Mouse (Mus musculus) liver, embryonic 16.5 days (tissue): ENCODE measurements around the gene Aldh18a1. TPM values are rescaled to one million over a fixed set of nuclear protein-coding genes. Genes with fewer than 3 reads are reported as not detected.
"Not testable (repeated sequence)": the region's sequence is repeated elsewhere in the genome, so short reads cannot be mapped to it uniquely, and the experiment has no call there.

Experiments
- ATAC-seq: fragments of 200-750 bp; cut with Nextera tagmentation; 2 replicates; pipeline ENCODE4 v1.8.0; 2017; ENCODE audit warnings: low read depth, mild to moderate bottlenecking, moderate number of reproducible peaks, moderate library complexity
- H3K27ac ChIP-seq: fragments of 300-500 bp; sonication (generic); 2 replicates; pipeline ENCODE4 v1.5.1; 2014; ENCODE audit warnings: mild to moderate bottlenecking, low read length
- H3K27me3 ChIP-seq: fragments of 300-500 bp; sonication (generic); 2 replicates; pipeline ENCODE4 v1.6.1; 2014; ENCODE audit warnings: low read depth, low read length, mixed read lengths; ENCODE audit not compliant: control insufficient read depth, insufficient read depth
- H3K36me3 ChIP-seq: fragments of 300-500 bp; sonication (generic); 2 replicates; pipeline ENCODE4 v1.6.1; 2014; ENCODE audit warnings: mild to moderate bottlenecking; ENCODE audit not compliant: control insufficient read depth, insufficient read depth
- H3K4me1 ChIP-seq: fragments of 300-500 bp; sonication (generic); 2 replicates; pipeline ENCODE4 v1.6.1; 2014; ENCODE audit warnings: low read depth, low read length, mixed read lengths; ENCODE audit not compliant: control insufficient read depth
- H3K4me2 ChIP-seq: fragments of 300-500 bp; sonication (generic); 2 replicates; pipeline ENCODE4 v1.6.1; 2014; ENCODE audit warnings: low read depth, low read length, mixed read lengths
- H3K4me3 ChIP-seq: fragments of 300-500 bp; sonication (generic); 2 replicates; pipeline ENCODE4 v1.5.1; 2014; ENCODE audit warnings: low read depth, mild to moderate bottlenecking, low read length
- H3K9ac ChIP-seq: fragments of 300-500 bp; sonication (generic); 2 replicates; pipeline ENCODE4 v1.6.1; 2014; ENCODE audit warnings: low read depth, low read length
- H3K9me3 ChIP-seq: fragments of 300-500 bp; sonication (generic); replicated peaks from 2 replicates; pipeline ENCODE4 v1.6.1; 2016; ENCODE audit warnings: low read length; ENCODE audit not compliant: control insufficient read depth
- WGBS: fragments of 180-500 bp; shearing (Covaris S2); extraction: QIAGEN DNeasy Blood & Tissue Kit; methylation state at CpG from one replicate; pipeline ENCODE4 v1.1.7; 2014; ENCODE audit not compliant: insufficient replicate concordance; 5-methylcytosine and 5-hydroxymethylcytosine counted together
- polyA plus RNA-seq: library from polyadenylated mRNA; unstranded; fragments of >200 nt; fragmentation: Nextera tagmentation; extraction: Ambion mirVana; gene quantifications from 2 replicates; pipeline ENCODE4 v1.2.1, GENCODE M21; 2015

The Aldh18a1 gene
- polyA plus RNA-seq, 1 experiment from 2014 or later = 28.6 TPM

DNA sequence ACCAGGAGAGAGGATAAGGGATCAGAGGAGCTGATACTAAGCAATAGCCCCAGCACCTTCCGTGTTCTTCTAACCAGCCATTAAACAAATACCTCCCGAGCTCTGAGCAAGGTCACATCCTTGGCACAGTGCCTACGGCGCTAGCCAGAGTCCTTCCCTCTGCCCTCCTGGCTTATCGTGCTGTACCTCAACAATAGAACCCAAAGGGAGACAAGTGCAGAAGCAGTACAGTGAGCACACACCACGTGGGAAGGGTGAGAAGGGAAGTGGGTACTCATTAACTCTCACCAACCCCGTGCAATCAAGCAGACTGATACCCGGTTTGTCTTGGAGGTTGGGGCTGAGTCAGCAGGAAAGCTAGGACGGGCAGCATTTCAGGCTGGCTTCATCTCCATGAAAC lies 17.5 kb downstream of the Aldh18a1 start:
- ATAC-seq = peak; percentile 76
- no peak overlapping the region for H3K4me3 ChIP-seq
- peaks cover 53% of the 10 kb centered on the region for H3K36me3 ChIP-seq
- H3K4me1 ChIP-seq = no peaks in the 10 kb centered on the region
- no peak overlapping the region for H3K27ac ChIP-seq
- no peaks in the 10 kb centered on the region for H3K27me3 ChIP-seq
- H3K9ac ChIP-seq = no peak overlapping the region
- H3K9me3 ChIP-seq = 0 out of 2 replicates have a peak, but pooled peaks cover 3% of the 10 kb centered on the region
- H3K4me2 ChIP-seq = no peak overlapping the region
- 77% methylated on average over 9 of the region's 9 CpGs for WGBS

DNA sequence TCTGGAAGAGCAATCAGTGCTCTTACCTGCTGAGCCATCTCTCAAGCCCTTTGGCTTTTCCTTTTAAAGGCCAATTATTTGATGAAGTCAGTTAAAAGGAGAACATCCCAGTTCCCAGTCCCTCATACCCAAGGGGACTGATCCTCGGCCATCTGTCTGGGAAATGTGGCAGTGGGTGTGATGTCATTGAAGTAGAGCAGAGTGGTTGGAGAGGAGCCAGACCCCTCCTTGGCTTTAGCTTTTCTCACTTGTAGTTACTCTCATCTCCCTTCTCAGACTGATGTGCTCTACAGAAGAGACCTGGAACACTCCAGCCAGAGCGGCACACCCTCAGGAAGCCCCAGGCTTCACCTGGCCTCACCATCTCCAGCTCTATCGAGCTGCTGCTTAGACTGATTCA lies 20.6 kb downstream of the Aldh18a1 start:
- Histone ChIP-seq H3K36me3 (peaks cover 66% of the 10 kb centered on the region), H3K4me1 (no peaks in the 10 kb centered on the region), H3K27me3 (no peaks in the 10 kb centered on the region), H3K4me3 (no peak overlapping the region), H3K27ac (no peak overlapping the region), H3K4me2 (no peak overlapping the region), H3K9me3 (0 out of 2 replicates have a peak, but pooled peaks cover 3% of the 10 kb centered on the region), H3K9ac (no peak overlapping the region)
- ATAC-seq = no peak
- 80% methylated on average over 3 of the region's 3 CpGs for WGBS

DNA sequence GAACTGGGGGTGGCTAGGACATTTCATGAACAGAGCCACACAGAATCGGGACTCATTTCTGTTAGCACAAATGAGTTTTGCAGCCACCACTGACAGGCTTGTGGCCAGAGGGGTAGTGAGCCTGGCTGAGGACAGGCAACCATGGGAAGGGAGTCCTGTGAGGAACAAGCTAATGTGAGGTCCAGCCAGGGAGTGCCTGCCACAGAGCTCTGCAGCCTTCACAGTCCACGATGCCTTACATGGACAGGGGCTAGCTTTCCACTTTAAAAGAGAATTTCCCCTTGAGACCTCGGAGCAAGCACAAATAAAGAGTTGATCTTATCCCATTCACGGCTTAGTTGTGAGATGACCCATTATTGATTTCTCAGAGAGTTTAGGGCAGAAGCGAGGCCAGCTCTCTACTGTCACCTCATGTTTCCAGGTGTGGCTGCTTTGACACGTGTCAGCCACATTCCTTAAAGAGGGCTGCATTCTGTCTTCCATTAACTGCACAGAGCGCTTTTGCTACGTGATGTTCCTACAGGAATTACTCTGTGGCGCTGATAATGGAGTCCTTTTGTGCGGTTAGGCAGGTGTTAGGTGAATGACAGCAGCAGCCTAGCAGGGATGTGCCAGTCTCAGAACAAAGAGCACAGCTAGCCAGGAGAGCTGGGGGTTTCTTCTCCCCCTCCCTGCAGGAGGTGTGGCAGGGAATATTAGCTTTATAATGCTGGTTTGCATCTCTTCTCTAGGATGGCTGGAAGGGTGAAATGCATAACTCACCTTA lies 24.2 kb downstream of the Aldh18a1 start:
- Histone ChIP-seq H3K4me1 (no peaks in the 10 kb centered on the region), H3K27ac (no peak overlapping the region), H3K36me3 (peaks cover 47% of the 10 kb centered on the region), H3K4me3 (no peak overlapping the region), H3K27me3 (no peaks in the 10 kb centered on the region), H3K9ac (no peak overlapping the region), H3K9me3 (no peaks in the 10 kb centered on the region), H3K4me2 (no peak overlapping the region)
- no peak for ATAC-seq
- WGBS = 80% methylated on average over 10 of the region's 10 CpGs

DNA sequence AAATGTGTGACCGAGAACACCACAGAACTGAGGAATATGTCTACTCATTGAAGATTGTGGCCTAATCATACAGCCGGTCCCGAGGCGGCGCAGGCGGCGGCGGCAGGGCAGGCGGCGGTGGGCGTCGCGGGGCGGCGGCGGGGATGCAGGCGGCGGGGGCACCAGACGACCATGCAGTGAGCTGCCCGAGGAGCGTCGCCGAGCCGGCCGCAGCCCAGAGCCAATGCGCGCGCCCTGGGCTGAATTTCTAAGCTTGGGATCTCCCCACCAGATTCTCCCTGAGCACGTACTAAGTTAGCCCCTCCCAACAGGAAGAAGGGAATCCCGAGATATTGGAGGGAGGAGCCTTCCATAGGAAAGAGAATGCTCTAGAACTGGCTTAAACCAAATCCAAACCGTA lies 26.7 kb downstream of the Aldh18a1 start:
- not testable (repeated sequence) for H3K9me3 ChIP-seq, H3K4me3 ChIP-seq, H3K27ac ChIP-seq, H3K27me3 ChIP-seq, H3K4me1 ChIP-seq, H3K9ac ChIP-seq, H3K4me2 ChIP-seq
- ATAC-seq = peak; percentile 66; the same call in 1 of the 2 replicates
- 90% methylated on average over 12 of the region's 31 CpGs for WGBS
- peaks cover 50% of the 10 kb centered on the region for H3K36me3 ChIP-seq

DNA sequence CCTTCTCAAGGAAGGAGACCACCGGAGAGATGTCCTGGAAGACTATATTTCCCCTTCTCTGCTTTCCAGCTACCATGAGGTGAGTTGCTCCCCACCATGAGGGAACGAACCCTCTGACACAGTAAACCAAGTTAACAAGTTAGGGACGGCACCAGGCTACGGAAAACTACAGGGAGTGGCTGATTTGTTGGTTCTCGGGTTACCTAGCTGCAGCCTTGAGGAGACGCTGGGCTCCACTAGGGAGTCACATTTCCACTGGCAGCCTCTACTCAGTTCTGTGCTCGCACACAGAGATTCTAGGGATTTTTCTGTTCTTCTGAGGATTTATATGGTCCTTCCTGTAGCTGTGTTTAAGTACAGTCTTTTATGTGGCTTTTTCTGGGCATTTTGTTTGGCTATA lies 32.2 kb downstream of the Aldh18a1 start:
- H3K4me2 ChIP-seq = no peak overlapping the region
- peaks cover 31% of the 10 kb centered on the region for H3K36me3 ChIP-seq

DNA sequence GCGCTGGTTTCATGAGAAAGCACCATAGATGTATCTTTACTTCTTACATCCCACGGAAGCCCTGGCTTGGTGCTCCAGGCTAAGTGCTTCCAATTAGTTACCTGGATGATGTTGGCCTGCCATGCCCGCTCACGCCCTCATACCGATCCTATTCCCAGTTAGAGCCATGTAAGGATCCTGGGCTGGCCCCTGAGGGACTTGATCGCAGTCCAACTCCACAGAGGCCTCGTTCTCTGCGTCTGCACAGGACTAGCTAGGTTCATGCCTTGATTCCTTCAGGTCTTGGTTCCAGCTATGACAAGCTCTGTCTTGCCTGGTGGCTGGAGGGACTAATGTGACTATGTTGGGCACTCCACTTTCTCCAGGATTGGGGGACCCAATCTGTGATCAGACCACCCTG lies 33.1 kb downstream of the Aldh18a1 start:
- H3K36me3 ChIP-seq = peaks cover 39% of the 10 kb centered on the region
- H3K4me3 ChIP-seq = no peak overlapping the region
- H3K4me2 ChIP-seq = no peak overlapping the region
- H3K4me1 ChIP-seq = peaks cover 24% of the 10 kb centered on the region
- H3K27ac ChIP-seq = peak overlapping the region; percentile 6; the same call in 1 of the 2 replicates
- no peak overlapping the region for H3K9ac ChIP-seq
- no peaks in the 10 kb centered on the region for H3K27me3 ChIP-seq
- H3K9me3 ChIP-seq = no peaks in the 10 kb centered on the region; the same call in 1 of the 2 replicates
- no peak for ATAC-seq
- WGBS = 93% methylated on average over 8 of the region's 8 CpGs

More for the DNA sequence above, 32.2 kb downstream of the Aldh18a1 start:
- no peak overlapping the region for H3K27ac ChIP-seq
- peaks cover 24% of the 10 kb centered on the region for H3K4me1 ChIP-seq
- no peak overlapping the region for H3K4me3 ChIP-seq
- WGBS = 89% methylated on average over 7 of the region's 7 CpGs
- H3K9me3 ChIP-seq = no peaks in the 10 kb centered on the region; the same call in 1 of the 2 replicates
- H3K27me3 ChIP-seq = no peaks in the 10 kb centered on the region
- no peak overlapping the region for H3K9ac ChIP-seq
- ATAC-seq = no peak

DNA sequence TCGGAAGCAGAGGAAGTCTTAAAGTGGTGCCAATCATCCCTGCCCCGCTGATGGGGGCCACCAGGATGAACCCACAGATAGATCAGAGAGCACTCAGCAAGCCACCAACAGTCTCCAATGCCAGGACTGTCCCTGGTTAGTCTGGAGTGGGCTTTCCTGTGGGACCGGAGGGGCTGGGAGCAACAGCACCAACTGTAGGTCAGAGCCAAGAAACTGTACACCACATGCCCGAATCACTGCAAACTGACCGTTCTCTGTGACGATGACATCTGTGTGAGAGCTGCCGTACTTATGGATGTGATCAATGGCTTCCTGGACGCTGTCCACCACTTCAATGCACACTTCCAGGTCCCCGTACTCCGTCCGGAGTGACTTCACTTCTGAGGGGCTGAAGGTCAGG lies 33.9 kb downstream of the Aldh18a1 start:
- 85% methylated on average over 11 of the region's 11 CpGs for WGBS
- no peaks in the 10 kb centered on the region for H3K27me3 ChIP-seq
- H3K27ac ChIP-seq = peak overlapping the region; percentile 38
- no peak overlapping the region for H3K4me3 ChIP-seq
- no peak overlapping the region for H3K4me2 ChIP-seq
- no peak overlapping the region for H3K9ac ChIP-seq
- peaks cover 24% of the 10 kb centered on the region for H3K4me1 ChIP-seq
- no peaks in the 10 kb centered on the region; the same call in 1 of the 2 replicates for H3K9me3 ChIP-seq
- ATAC-seq = no peak
- H3K36me3 ChIP-seq = peaks cover 39% of the 10 kb centered on the region

DNA sequence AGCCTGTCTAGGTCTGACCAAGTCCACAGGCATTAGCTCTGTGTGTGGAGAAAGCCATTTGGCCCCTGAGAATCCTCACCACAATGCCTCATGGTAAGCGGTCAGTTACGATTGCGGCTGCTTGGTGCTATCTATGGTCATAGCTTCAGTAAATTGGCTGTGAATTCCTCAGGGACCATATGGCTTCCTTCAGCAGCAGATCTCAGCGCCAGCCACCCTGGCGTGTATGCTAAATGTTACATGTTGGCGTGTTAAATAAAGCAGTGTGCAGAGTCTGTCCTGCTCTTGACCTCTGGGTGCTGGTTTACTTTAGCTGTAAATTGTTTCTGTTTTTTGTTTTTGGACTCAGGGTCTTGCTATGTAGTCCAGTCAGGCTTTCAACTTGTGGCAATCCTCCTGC lies 34.4 kb downstream of the Aldh18a1 start:
- Histone ChIP-seq H3K27me3 (no peaks in the 10 kb centered on the region), H3K4me3 (no peak overlapping the region), H3K9me3 (no peaks in the 10 kb centered on the region; the same call in 1 of the 2 replicates), H3K4me2 (no peak overlapping the region), H3K27ac (peak overlapping the region; percentile 38), H3K36me3 (peaks cover 39% of the 10 kb centered on the region), H3K4me1 (peaks cover 24% of the 10 kb centered on the region), H3K9ac (no peak overlapping the region)
- ATAC-seq = no peak
- WGBS = 82% methylated on average over 6 of the region's 6 CpGs

DNA sequence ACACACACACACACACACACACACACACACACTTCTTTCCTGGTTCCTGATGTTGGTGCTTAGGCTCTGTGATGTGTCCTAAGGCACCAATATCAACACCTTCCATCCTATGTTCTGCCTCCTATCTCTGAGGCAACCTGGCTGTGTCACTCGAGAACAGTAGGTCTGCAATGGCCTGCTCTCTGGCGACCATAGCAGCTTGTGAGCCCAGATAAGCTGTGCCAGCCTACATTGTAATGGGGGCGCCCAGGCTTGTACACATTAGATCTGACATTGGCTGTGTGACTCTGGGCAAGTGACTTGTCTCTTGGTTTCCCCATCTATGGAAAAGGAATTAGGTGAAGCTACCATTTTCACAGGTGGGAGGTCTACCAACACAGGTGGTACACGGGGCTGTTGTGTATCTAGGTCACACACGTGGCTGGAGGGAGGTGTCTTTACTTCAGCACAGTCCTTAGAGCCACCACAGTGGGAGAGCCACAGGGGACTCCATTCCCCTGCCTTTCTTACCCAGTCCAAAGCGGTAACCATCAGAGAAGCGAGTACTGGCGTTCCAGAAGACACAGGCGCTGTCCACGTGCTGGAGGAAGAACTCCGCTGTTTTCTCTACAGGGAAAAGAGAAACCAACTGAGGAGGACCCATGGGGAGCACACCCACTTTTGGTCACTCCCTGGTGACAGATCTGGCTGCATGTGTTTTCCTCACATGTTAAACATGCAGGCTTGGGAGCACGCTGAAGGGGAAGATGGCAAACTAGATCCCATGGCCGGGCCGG lies 35.1 kb downstream of the Aldh18a1 start:
- Histone ChIP-seq H3K27ac (peak overlapping the region; percentile 38), H3K4me1 (peaks cover 24% of the 10 kb centered on the region), H3K27me3 (no peaks in the 10 kb centered on the region), H3K9ac (no peak overlapping the region), H3K9me3 (no peaks in the 10 kb centered on the region; the same call in 1 of the 2 replicates), H3K36me3 (peaks cover 39% of the 10 kb centered on the region), H3K4me2 (peak overlapping the region; percentile 33), H3K4me3 (no peak overlapping the region)
- peak; percentile 97 for ATAC-seq
- WGBS = 59% methylated on average over 14 of the region's 14 CpGs
